Mouse (Mus musculus) splenic B cell, adult 2 months (primary cell): ENCODE measurements around the gene Krtap19-1.

ENCODE experiments used
- DNase-seq: peaks from one replicate; pipeline ENCODE4 v3.0.0-alpha.2; 2011; ENCODE audit warnings: low read depth, low spot score
- H3K27me3 ChIP-seq: 2 replicates; pipeline ENCODE4 v1.6.1; 2012; ENCODE audit warnings: mild to moderate bottlenecking, low read length, moderate library complexity, mixed read lengths; ENCODE audit not compliant: control insufficient read depth, poor library complexity, insufficient read depth, severe bottlenecking
- H3K36me3 ChIP-seq: 2 replicates; pipeline ENCODE4 v1.6.1; 2012; ENCODE audit warnings: mild to moderate bottlenecking, low read length, moderate library complexity, mixed read lengths; ENCODE audit not compliant: control insufficient read depth, poor library complexity, insufficient read depth, severe bottlenecking

Krtap19-1 gene

GRCm38 (mm10) chr16:88869311-88869710, at the start of gene Krtap19-1:
Gene Krtap19-1 (minus strand): TSS chr16:88869411.
- H3K27me3 ChIP-seq = no peaks in the 10 kb centered on the region

GRCm38 (mm10) chr16:88896357-88896756, 27.1 kb upstream of the Krtap19-1 start, which contains the start of gene Krtap19-5:
Gene Krtap19-5 (minus strand): TSS chr16:88896457.
- DNase-seq = no peak
- Histone ChIP-seq H3K27me3 (no peaks in the 10 kb centered on the region), H3K36me3 (no peaks in the 10 kb centered on the region)

More at GRCm38 (mm10) chr16:88869311-88869710, at the start of gene Krtap19-1:
- no peaks in the 10 kb centered on the region for H3K36me3 ChIP-seq
- no peak for DNase-seq

- Histone ChIP-seq H3K27me3 (no peaks in the 10 kb centered on the region), H3K36me3 (no peaks in the 10 kb centered on the region)
- DNase-seq = no peak
Measured at GRCm38 (mm10) chr16:88886870-88887269, 17.7 kb upstream of the Krtap19-1 start.

- DNase-seq = no peak
- Histone ChIP-seq H3K27me3 (no peaks in the 10 kb centered on the region), H3K36me3 (no peaks in the 10 kb centered on the region)
Measured at GRCm38 (mm10) chr16:88884989-88885388, 15.8 kb upstream of the Krtap19-1 start, which contains the start of gene Krtap19-4. Gene Krtap19-4 (minus strand): TSS chr16:88885089.

GRCm38 (mm10) chr16:88877938-88878337, 8.7 kb upstream of the Krtap19-1 start, which contains the start of gene Krtap19-3:
Gene Krtap19-3 (minus strand): TSS chr16:88878038.
- no peak for DNase-seq

GRCm38 (mm10) chr16:88874169-88874568, 5.0 kb upstream of the Krtap19-1 start, which contains the start of gene Krtap19-2:
Gene Krtap19-2 (minus strand): TSS chr16:88874269.
- H3K36me3 ChIP-seq = no peaks in the 10 kb centered on the region
- H3K27me3 ChIP-seq = no peaks in the 10 kb centered on the region
- DNase-seq = no peak

More at GRCm38 (mm10) chr16:88877938-88878337, 8.7 kb upstream of the Krtap19-1 start, which contains the start of gene Krtap19-3:
- no peaks in the 10 kb centered on the region for H3K36me3 ChIP-seq
- no peaks in the 10 kb centered on the region for H3K27me3 ChIP-seq

GRCm38 (mm10) chr16:88864887-88865407, 4.3 kb downstream of the Krtap19-1 start:
- no peak for DNase-seq
- no peaks in the 10 kb centered on the region for H3K27me3 ChIP-seq
- H3K36me3 ChIP-seq = no peaks in the 10 kb centered on the region

GRCm38 (mm10) chr16:88851450-88851849, 17.8 kb downstream of the Krtap19-1 start:
- peak; percentile 20 for DNase-seq

GRCm38 (mm10) chr16:88848558-88848957, 20.7 kb downstream of the Krtap19-1 start:
- no peaks in the 10 kb centered on the region for H3K36me3 ChIP-seq
- DNase-seq = no peak
- no peaks in the 10 kb centered on the region for H3K27me3 ChIP-seq

More at GRCm38 (mm10) chr16:88851450-88851849, 17.8 kb downstream of the Krtap19-1 start:
- Histone ChIP-seq H3K27me3 (no peaks in the 10 kb centered on the region), H3K36me3 (no peaks in the 10 kb centered on the region)

GRCm38 (mm10) chr16:88847363-88847762, 21.8 kb downstream of the Krtap19-1 start:
- no peak for DNase-seq
- Histone ChIP-seq H3K27me3 (no peaks in the 10 kb centered on the region), H3K36me3 (no peaks in the 10 kb centered on the region)

- no peak for DNase-seq
- no peaks in the 10 kb centered on the region for H3K36me3 ChIP-seq
- no peaks in the 10 kb centered on the region for H3K27me3 ChIP-seq
Measured at GRCm38 (mm10) chr16:88826978-88827377, 42.2 kb downstream of the Krtap19-1 start.

GRCm38 (mm10) chr16:88826095-88826652, 43.0 kb downstream of the Krtap19-1 start, which contains the start of gene Krtap14:
Gene Krtap14 (minus strand): TSS chr16:88826145.
- DNase-seq = no peak
- no peaks in the 10 kb centered on the region for H3K36me3 ChIP-seq
- no peaks in the 10 kb centered on the region for H3K27me3 ChIP-seq

- no peaks in the 10 kb centered on the region for H3K36me3 ChIP-seq
- DNase-seq = peak; percentile 8
- no peaks in the 10 kb centered on the region for H3K27me3 ChIP-seq
Measured at GRCm38 (mm10) chr16:88823736-88824135, 45.5 kb downstream of the Krtap19-1 start.

- Histone ChIP-seq H3K27me3 (no peaks in the 10 kb centered on the region), H3K36me3 (no peaks in the 10 kb centered on the region)
- DNase-seq = no peak
Measured at GRCm38 (mm10) chr16:88820066-88820465, 49.1 kb downstream of the Krtap19-1 start, which contains the start of gene Krtap15. Gene Krtap15 (plus strand): TSS chr16:88820215.
